Mouse (Mus musculus): ENCODE measurements around the gene Gm11564. TPM values are rescaled to one million over a fixed set of nuclear protein-coding genes. Genes with fewer than 3 reads are reported as not detected.

The Gm11564 gene
- polyA plus RNA-seq (2012; rRNA removed; ENCODE audit: low replicate concordance), result not detected in 2 replicates

DNA sequence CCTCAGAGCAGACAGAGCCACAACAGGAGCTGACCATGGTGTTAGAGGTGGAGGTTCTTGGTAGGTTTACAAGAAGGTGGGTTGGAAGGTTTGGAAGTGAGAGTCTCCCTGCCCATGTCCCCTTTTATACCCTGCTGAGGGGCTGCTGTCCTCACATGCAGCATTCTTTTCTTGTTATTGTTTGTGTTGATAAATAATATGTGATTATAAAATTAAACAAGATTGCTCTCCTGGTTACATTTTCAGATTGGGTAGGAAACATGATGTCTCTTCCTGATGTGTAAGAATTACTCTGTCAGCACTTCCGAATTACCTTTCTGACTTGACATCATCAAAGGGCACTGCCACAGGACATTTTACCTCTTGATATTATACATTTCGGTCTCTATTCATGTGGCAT lies at the start of gene Gm11564:
TSS of gene Gm11564 (minus strand) at position 101 of the 400 bp plus-strand sequence.

DNA sequence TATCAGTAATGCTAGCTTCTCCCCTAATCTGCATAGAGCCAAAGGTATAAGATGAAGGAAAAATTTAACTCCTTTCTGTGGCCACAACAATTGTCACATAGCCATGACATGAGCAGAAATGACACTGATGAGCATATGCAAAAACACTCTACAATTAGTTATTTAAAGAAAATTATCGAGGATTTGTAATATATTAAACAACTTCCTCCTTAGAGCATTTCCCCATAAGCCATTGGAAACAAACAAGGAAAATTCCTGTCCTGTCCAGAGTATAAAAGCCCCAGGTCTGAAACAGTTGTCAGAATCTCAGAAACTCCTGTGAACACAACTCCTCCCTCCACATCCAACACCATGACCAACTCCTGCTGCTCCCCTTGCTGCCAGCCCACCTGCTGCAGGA lies 48.7 kb upstream of the Gm11564 start, which contains the start of gene Gm11559:
TSS of gene Gm11559 (plus strand) at position 301 of the 400 bp plus-strand sequence.

DNA sequence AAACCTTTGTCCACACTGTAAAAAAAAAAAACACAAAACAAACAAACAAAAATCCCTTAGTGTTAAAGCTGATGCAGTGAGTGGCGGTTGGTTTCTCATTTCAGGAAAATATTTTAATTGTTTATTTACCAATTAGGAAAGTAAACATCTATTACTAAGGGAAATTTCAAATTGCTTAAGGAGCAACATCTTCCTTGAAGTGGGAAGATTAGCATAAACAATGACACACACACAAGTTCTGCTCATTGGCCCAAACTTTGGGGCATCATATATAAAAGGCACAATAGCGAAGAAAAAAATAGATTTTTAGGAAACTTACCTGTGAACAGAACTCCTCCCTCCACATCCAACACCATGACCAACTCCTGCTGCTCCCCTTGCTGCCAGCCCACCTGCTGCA lies 42.2 kb upstream of the Gm11564 start, which contains the start of gene Gm11568:
TSS of gene Gm11568 (plus strand) at position 301 of the 400 bp plus-strand sequence.

DNA sequence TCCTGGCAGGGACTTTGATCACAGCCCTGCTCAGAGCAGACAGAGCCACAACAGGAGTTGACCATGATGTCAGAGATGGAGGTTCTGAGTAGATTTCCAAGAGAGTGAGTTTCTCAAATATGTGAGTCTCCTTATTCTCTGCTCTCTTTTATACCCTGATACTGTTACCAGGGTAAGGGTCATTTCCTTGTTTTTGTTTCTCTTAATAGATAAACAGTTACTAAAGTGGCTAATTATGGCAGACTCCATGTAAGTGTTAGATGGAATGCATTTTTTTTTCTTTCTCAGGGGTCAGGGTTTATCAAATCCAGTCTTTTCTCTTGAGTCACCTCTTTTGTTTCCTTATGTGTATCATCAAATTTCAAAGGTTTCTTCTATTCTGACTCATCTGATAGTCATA lies 36.0 kb upstream of the Gm11564 start, which contains the start of gene Krtap4-16:
TSS of gene Krtap4-16 (minus strand) at position 101 of the 400 bp plus-strand sequence.

DNA sequence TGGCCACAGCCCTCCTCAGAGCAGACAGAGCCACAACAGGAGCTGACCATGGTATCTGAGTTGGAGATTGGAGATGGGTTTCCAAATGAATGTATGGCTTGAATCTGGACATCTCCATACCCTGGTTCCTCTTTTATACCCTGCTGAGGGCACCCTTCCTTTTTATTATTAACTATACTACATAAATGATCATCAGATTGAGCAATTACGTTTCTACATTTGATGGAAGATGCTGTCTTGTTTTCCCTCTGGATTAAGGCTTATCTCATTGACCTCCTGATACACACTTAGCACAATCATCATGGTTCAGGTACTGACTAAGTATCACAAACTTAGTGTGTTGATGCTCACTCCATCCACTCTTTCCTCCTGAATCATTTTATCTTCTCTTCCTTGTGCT lies 22.5 kb upstream of the Gm11564 start, which contains the start of gene 2300003K06Rik:
TSS of gene 2300003K06Rik (minus strand) at position 101 of the 400 bp plus-strand sequence.

DNA sequence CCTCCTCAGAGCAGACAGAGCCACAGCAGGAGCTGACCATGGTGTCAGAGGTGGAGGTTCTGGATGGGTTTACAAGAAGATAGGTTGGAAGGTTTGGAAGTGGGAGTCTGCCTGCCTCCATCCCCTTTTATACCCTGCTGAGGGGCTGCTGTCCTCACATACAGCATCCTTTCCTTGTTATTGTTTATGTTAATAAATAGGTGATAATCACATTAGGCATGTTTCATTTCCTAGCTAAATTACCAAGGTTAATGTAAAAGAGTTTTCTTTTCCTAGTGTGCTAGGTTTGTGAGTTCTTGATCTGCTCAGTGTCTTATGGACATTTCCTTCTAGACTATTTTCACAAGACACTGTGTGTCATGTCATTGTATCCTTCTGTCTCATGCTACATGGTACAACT lies 5.7 kb downstream of the Gm11564 start, which contains the start of gene Krtap4-13:
TSS of gene Krtap4-13 (minus strand) at position 101 of the 400 bp plus-strand sequence.

DNA sequence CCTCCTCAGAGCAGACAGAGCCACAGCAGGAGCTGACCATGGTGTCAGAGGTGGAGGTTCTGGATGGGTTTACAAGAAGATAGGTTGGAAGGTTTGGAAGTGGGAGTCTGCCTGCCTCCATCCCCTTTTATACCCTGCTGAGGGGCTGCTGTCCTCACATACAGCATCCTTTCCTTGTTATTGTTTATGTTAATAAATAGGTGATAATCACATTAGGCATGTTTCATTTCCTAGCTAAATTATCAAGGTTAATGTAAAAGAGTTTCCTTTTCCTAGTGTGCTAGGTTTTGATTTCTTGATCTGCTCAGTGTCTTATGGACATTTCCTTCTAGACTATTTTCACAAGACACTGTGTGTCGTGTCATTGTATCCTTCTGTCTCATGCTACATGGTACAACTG lies 11.1 kb downstream of the Gm11564 start, which contains the start of gene Gm11554:
TSS of gene Gm11554 (minus strand) at position 101 of the 400 bp plus-strand sequence.

DNA sequence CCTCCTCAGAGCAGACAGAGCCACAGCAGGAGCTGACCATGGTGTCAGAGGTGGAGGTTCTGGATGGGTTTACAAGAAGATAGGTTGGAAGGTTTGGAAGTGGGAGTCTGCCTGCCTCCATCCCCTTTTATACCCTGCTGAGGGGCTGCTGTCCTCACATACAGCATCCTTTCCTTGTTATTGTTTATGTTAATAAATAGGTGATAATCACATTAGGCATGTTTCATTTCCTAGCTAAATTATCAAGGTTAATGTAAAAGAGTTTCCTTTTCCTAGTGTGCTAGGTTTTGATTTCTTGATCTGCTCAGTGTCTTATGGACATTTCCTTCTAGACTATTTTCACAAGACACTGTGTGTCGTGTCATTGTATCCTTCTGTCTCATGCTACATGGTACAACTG lies 16.6 kb downstream of the Gm11564 start, which contains the start of gene Gm11569:
TSS of gene Gm11569 (minus strand) at position 101 of the 400 bp plus-strand sequence.

DNA sequence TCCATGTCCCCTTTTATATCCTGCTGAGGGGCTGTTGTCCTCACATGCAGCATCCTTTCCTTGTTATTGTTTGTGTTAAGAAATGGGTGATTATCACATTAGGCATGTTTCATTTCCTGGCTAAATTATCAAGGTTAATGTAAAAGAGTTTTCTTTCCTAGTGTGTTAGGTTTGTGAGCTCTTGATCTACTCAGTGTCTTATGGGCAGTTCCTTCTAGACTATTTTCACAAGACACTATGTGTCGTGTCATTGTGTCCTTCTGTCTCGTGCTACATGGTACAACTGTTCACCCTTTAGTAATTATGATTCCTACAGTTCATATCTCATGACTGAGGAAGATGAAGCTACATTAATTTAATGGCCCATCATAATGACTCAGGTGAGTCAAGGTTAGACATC lies 22.1 kb downstream of the Gm11564 start, which contains the start of gene Gm11596:
TSS of gene Gm11596 (minus strand) at position 101 of the 400 bp plus-strand sequence.

DNA sequence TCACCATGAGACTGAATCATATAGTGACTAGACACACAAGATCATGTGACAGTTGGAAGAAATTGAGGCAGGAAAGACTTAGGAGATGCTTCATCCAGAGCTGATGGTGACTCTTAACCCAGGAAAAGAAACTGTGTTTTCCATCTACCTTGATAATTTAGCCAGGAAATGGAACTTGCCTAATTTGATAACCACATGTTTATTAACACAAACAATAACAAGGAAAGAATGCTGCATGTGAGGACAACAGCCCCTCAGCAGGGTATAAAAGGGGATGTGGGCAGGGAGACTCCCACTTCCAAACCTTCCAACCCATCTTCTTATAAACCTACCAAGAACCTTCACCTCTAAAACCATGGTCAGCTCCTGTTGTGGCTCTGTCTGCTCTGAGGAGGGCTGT lies 30.6 kb downstream of the Gm11564 start, which contains the start of gene Krtap4-9:
TSS of gene Krtap4-9 (plus strand) at position 301 of the 400 bp plus-strand sequence.

DNA sequence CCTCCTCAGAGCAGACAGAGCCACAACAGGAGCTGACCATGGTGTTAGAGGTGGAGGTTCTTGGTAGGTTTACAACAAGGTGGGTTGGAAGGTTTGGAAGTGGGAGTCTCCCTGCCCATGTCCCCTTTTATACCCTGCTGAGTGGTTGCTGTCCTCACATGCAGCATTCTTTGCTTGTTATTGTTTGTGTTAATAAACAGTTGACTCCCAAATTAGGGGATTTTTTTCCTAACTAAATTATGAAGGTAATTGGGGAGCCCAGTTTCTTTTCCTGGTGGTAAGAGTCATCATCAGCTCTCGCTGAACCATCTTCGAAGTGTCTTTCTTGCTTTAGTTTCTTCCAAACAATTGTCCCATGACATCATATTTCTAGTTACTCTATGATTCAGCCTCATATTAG lies 34.9 kb downstream of the Gm11564 start, which contains the start of gene Krtap4-8:
TSS of gene Krtap4-8 (minus strand) at position 101 of the 400 bp plus-strand sequence.

DNA sequence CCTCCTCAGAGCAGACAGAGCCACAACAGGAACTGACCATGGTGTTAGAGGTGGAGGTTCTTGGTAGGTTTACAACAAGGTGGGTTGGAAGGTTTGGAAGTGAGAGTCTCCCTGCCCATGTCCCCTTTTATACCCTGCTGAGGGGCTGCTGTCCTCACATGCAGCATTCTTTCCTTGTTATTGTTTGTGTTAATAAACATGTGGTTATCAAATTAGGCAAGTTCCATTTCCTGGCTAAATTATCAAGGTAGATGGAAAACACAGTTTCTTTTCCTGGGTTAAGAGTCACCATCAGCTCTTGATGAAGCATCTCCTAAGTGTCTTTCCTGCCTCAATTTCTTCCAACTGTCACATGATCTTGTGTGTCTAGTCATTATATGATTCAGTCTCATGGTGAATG lies 42.7 kb downstream of the Gm11564 start, which contains the start of gene Gm11595:
TSS of gene Gm11595 (minus strand) at position 101 of the 400 bp plus-strand sequence.

Other genes with a start within 250 kb of the Gm11564 start
- 0.21 TPM in 1 of 2 replicates, not detected in the other for gene Krtap3-1, start 249.0 kb downstream of the Gm11564 start, polyA plus RNA-seq (2012; rRNA removed; ENCODE audit: low replicate concordance)
- gene Krtap1-5, start 234.7 kb downstream of the Gm11564 start, polyA plus RNA-seq (2012; rRNA removed; ENCODE audit: low replicate concordance), result not detected in 2 replicates
- gene Krtap1-4, start 232.0 kb downstream of the Gm11564 start, polyA plus RNA-seq (2012; rRNA removed; ENCODE audit: low replicate concordance), result not detected in 2 replicates
- not detected in 2 replicates for gene Krtap1-3, start 224.3 kb downstream of the Gm11564 start, polyA plus RNA-seq (2012; rRNA removed; ENCODE audit: low replicate concordance)
- gene Krtap9-3, start 217.6 kb downstream of the Gm11564 start, polyA plus RNA-seq (2012; rRNA removed; ENCODE audit: low replicate concordance), result not detected in 2 replicates
- gene Gm11938, start 212.4 kb downstream of the Gm11564 start, polyA plus RNA-seq (2012; rRNA removed; ENCODE audit: low replicate concordance), result not detected in 2 replicates
- not detected in 2 replicates for gene Gm11937, start 205.5 kb downstream of the Gm11564 start, polyA plus RNA-seq (2012; rRNA removed; ENCODE audit: low replicate concordance)
- gene Krtap2-4, start 200.8 kb downstream of the Gm11564 start, polyA plus RNA-seq (2012; rRNA removed; ENCODE audit: low replicate concordance), result 0.27 TPM in 1 of 2 replicates, not detected in the other
- not detected in 2 replicates for gene Gm11562, start 195.2 kb downstream of the Gm11564 start, polyA plus RNA-seq (2012; rRNA removed; ENCODE audit: low replicate concordance)
- gene Krtap4-1, start 187.4 kb downstream of the Gm11564 start, polyA plus RNA-seq (2012; rRNA removed; ENCODE audit: low replicate concordance), result not detected in 2 replicates
- not detected in 2 replicates for gene Krtap4-2, start 180.6 kb downstream of the Gm11564 start, polyA plus RNA-seq (2012; rRNA removed; ENCODE audit: low replicate concordance)
- not detected in 2 replicates for gene Krtap4-7, start 171.6 kb downstream of the Gm11564 start, polyA plus RNA-seq (2012; rRNA removed; ENCODE audit: low replicate concordance)
- gene Gm11555, start 165.4 kb downstream of the Gm11564 start, polyA plus RNA-seq (2012; rRNA removed; ENCODE audit: low replicate concordance), result not detected in 2 replicates
- gene Gm11563, start 156.7 kb downstream of the Gm11564 start, polyA plus RNA-seq (2012; rRNA removed; ENCODE audit: low replicate concordance), result not detected in 2 replicates
- gene Krtap4-6, start 149.7 kb downstream of the Gm11564 start, polyA plus RNA-seq (2012; rRNA removed; ENCODE audit: low replicate concordance), result not detected in 2 replicates
- not detected in 2 replicates for gene Gm14190, start 124.9 kb downstream of the Gm11564 start, polyA plus RNA-seq (2012; rRNA removed; ENCODE audit: low replicate concordance)
- not detected in 2 replicates for gene Gm14180, start 81.4 kb downstream of the Gm11564 start, polyA plus RNA-seq (2012; rRNA removed; ENCODE audit: low replicate concordance)
- not detected in 2 replicates for gene Gm11595, start 42.8 kb downstream of the Gm11564 start, polyA plus RNA-seq (2012; rRNA removed; ENCODE audit: low replicate concordance)
- not detected in 2 replicates for gene Krtap4-8, start 35.0 kb downstream of the Gm11564 start, polyA plus RNA-seq (2012; rRNA removed; ENCODE audit: low replicate concordance)
- not detected in 2 replicates for gene Krtap4-9, start 30.5 kb downstream of the Gm11564 start, polyA plus RNA-seq (2012; rRNA removed; ENCODE audit: low replicate concordance)
- not detected in 2 replicates for gene Gm11596, start 22.2 kb downstream of the Gm11564 start, polyA plus RNA-seq (2012; rRNA removed; ENCODE audit: low replicate concordance)
- not detected in 2 replicates for gene Gm11569, start 16.7 kb downstream of the Gm11564 start, polyA plus RNA-seq (2012; rRNA removed; ENCODE audit: low replicate concordance)
- gene Gm11554, start 11.2 kb downstream of the Gm11564 start, polyA plus RNA-seq (2012; rRNA removed; ENCODE audit: low replicate concordance), result not detected in 2 replicates
- gene Krtap4-13, start 5.8 kb downstream of the Gm11564 start, polyA plus RNA-seq (2012; rRNA removed; ENCODE audit: low replicate concordance), result not detected in 2 replicates
- gene 2300003K06Rik, start 22.4 kb upstream of the Gm11564 start, polyA plus RNA-seq (2012; rRNA removed; ENCODE audit: low replicate concordance), result not detected in 2 replicates
- 1.4 TPM in 1 of 2 replicates, not detected in the other for gene Krtap4-16, start 35.9 kb upstream of the Gm11564 start, polyA plus RNA-seq (2012; rRNA removed; ENCODE audit: low replicate concordance)
- gene Gm11568, start 42.3 kb upstream of the Gm11564 start, polyA plus RNA-seq (2012; rRNA removed; ENCODE audit: low replicate concordance), result not detected in 2 replicates
- gene Gm11559, start 48.8 kb upstream of the Gm11564 start, polyA plus RNA-seq (2012; rRNA removed; ENCODE audit: low replicate concordance), result not detected in 2 replicates
- not detected in 2 replicates for gene Krtap9-1, start 57.7 kb upstream of the Gm11564 start, polyA plus RNA-seq (2012; rRNA removed; ENCODE audit: low replicate concordance)
- gene Gm11567, start 63.5 kb upstream of the Gm11564 start, polyA plus RNA-seq (2012; rRNA removed; ENCODE audit: low replicate concordance), result not detected in 2 replicates
- not detected in 2 replicates for gene Krtap31-1, start 92.3 kb upstream of the Gm11564 start, polyA plus RNA-seq (2012; rRNA removed; ENCODE audit: low replicate concordance)
- not detected in 2 replicates for gene Gm11565, start 99.1 kb upstream of the Gm11564 start, polyA plus RNA-seq (2012; rRNA removed; ENCODE audit: low replicate concordance)
- not detected in 2 replicates for gene Krtap31-2, start 120.6 kb upstream of the Gm11564 start, polyA plus RNA-seq (2012; rRNA removed; ENCODE audit: low replicate concordance)
- not detected in 2 replicates for gene Krtap9-5, start 132.8 kb upstream of the Gm11564 start, polyA plus RNA-seq (2012; rRNA removed; ENCODE audit: low replicate concordance)
- not detected in 2 replicates for gene Krtap29-1, start 163.4 kb upstream of the Gm11564 start, polyA plus RNA-seq (2012; rRNA removed; ENCODE audit: low replicate concordance)
- gene Krtap16-1, start 170.9 kb upstream of the Gm11564 start, polyA plus RNA-seq (2012; rRNA removed; ENCODE audit: low replicate concordance), result not detected in 2 replicates
- gene Krtap17-1, start 178.3 kb upstream of the Gm11564 start, polyA plus RNA-seq (2012; rRNA removed; ENCODE audit: low replicate concordance), result not detected in 2 replicates
- gene Krt33a, start 200.5 kb upstream of the Gm11564 start, polyA plus RNA-seq (2012; rRNA removed; ENCODE audit: low replicate concordance), result not detected in 2 replicates
- gene Krt33b, start 214.2 kb upstream of the Gm11564 start, polyA plus RNA-seq (2012; rRNA removed; ENCODE audit: low replicate concordance), result not detected in 2 replicates
- not detected in 2 replicates for gene Krt34, start 225.9 kb upstream of the Gm11564 start, polyA plus RNA-seq (2012; rRNA removed; ENCODE audit: low replicate concordance)
- 0.09 and 0.17 TPM in 2 replicates for gene Krt31, start 234.9 kb upstream of the Gm11564 start, polyA plus RNA-seq (2012; rRNA removed; ENCODE audit: low replicate concordance)

Measured in duodenum, adult 2 months (tissue).